Mouse (Mus musculus) brain, embryonic 14.5 days (tissue): ENCODE measurements at regions not wholly inside any gene's neighbourhood (a gene's known extent, or its start where the extent isn't known, plus 50 kb on each side); places are given as distances from the start of the nearest gene placed in this dataset.

Experiments
- CTCF ChIP-seq: fragments of 200-500 bp; IDR thresholded peaks from 2 replicates; pipeline ENCODE4 v1.5.1; 2012; ENCODE audit warnings: inconsistent platforms, mild to moderate bottlenecking, moderate library complexity, borderline replicate concordance; ENCODE audit not compliant: insufficient read depth, insufficient read length; ENCODE audit errors: extremely low read depth
- POLR2A ChIP-seq: fragments of 200-500 bp; IDR thresholded peaks from 2 replicates; pipeline ENCODE4 v1.6.1; 2012; ENCODE audit warnings: mild to moderate bottlenecking, inconsistent platforms, borderline replicate concordance; ENCODE audit not compliant: poor library complexity, insufficient read depth, insufficient read length, severe bottlenecking; ENCODE audit errors: extremely low read depth

DNA sequence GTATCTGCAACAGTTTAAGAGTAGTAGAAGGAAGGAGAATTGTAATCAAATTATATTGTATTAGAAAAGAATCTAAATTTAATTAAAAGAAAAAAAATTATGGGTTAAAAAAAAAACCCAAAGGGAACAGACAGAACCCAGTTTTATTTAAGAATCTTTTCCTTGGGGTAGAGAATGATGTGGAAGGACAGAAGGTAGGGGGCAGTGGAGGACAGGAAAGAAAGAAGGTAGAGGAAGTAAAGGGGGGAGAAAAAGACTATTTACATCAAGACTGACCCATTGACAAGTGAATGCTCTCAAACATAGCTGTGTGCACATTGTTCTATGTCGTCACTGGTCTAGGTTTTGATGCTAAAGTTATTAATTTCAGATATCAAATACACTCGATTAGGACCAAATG lies 142.8 kb upstream of the Cdh20 start:
- no peak for TF ChIP-seq CTCF
- TF ChIP-seq POLR2A, result no peak
